Mouse (Mus musculus) embryo, embryonic 10 days (tissue): ENCODE data around the gene Pbdc1.
"Not testable (repeated sequence)": the region's sequence is repeated elsewhere in the genome, so short reads cannot be mapped to it uniquely, and the experiment has no call there.

ENCODE experiments used
- DNase-seq: peaks from one replicate; pipeline ENCODE4 v3.0.0-alpha.2; 2015; ENCODE audit warnings: low spot score

Gene Pbdc1

GRCm38 (mm10) chrX:105079615-105080092, at the start of gene Pbdc1:
Gene Pbdc1 (plus strand): TSS chrX:105079756.
- peak; percentile 95 for DNase-seq

GRCm38 (mm10) chrX:105037666-105038065, 41.9 kb upstream of the Pbdc1 start:
- no peak for DNase-seq

GRCm38 (mm10) chrX:105064294-105064693, 15.3 kb upstream of the Pbdc1 start:
- no peak for DNase-seq

- no peak for DNase-seq
Observed at GRCm38 (mm10) chrX:105064801-105065200, 14.8 kb upstream of the Pbdc1 start.

- DNase-seq, result peak; percentile 90
Observed at GRCm38 (mm10) chrX:105069671-105070503, 9.7 kb upstream of the Pbdc1 start.

- DNase-seq, result no peak
Observed at GRCm38 (mm10) chrX:105079151-105079550, 405 bp upstream of the Pbdc1 start.

- DNase-seq, result no peak
Observed at GRCm38 (mm10) chrX:105080096-105080495, 540 bp downstream of the Pbdc1 start.

GRCm38 (mm10) chrX:105083013-105083412, 3.5 kb downstream of the Pbdc1 start:
- not testable (repeated sequence) for DNase-seq

GRCm38 (mm10) chrX:105104175-105104574, 24.6 kb downstream of the Pbdc1 start:
- DNase-seq, result peak; percentile 62

- no peak for DNase-seq
Observed at GRCm38 (mm10) chrX:105114994-105115393, 35.4 kb downstream of the Pbdc1 start.

- peak; percentile 74 for DNase-seq
Observed at GRCm38 (mm10) chrX:105120275-105121226, 41.0 kb downstream of the Pbdc1 start, which contains the start of gene Magee1. Gene Magee1 (plus strand): TSS chrX:105120378.

GRCm38 (mm10) chrX:105121227-105121865, 41.8 kb downstream of the Pbdc1 start:
- DNase-seq, result peak; percentile 77

GRCm38 (mm10) chrX:105124903-105125302, 45.3 kb downstream of the Pbdc1 start:
- DNase-seq, result peak; percentile 32

- DNase-seq, result no peak
Observed at GRCm38 (mm10) chrX:105151872-105152461, 72.4 kb downstream of the Pbdc1 start.

GRCm38 (mm10) chrX:105165007-105165406, 85.5 kb downstream of the Pbdc1 start:
- not testable (repeated sequence) for DNase-seq
